Mouse (Mus musculus): ENCODE measurements at regions not wholly inside any gene's neighbourhood (a gene's known extent, or its start where the extent isn't known, plus 50 kb on each side); places are given as distances from the start of the nearest gene placed in this dataset.
A peak's percentile ranks its signal among the peaks of the same experiment; 100 is the strongest.

GRCm38 (mm10) chr12:105092730-105093440, 52.9 kb upstream of the Tcl1b2 start:
- Histone ChIP-seq H3K27me3 (ENCODE audit: control insufficient read depth, insufficient read depth, low read depth, low read length) (no peaks in the 10 kb centered on the region), H3K9ac (ENCODE audit: low read depth, low read length) (no peak overlapping the region), H3K27ac (ENCODE audit: low read length) (peak overlapping the region; percentile 55), H3K4me3 (ENCODE audit: low read depth, low read length) (no peak overlapping the region), H3K9me3 (replicated peaks; ENCODE audit: control insufficient read depth, low read length, poor library complexity, severe bottlenecking) (no peaks in the 10 kb centered on the region), H3K4me2 (ENCODE audit: low read length) (no peak overlapping the region), H3K36me3 (ENCODE audit: control insufficient read depth, insufficient read depth, low read length) (no peaks in the 10 kb centered on the region), H3K4me1 (ENCODE audit: control insufficient read depth, insufficient read depth, low read length) (peaks cover 18% of the 10 kb centered on the region)
- no peak for ATAC-seq
- WGBS: 48% methylated on average over 9 of the region's 9 CpGs

GRCm38 (mm10) chr12:105093509-105093908, 52.3 kb upstream of the Tcl1b2 start:
- no peak overlapping the region for H3K9ac ChIP-seq (ENCODE audit: low read depth, low read length)
- no peak overlapping the region for H3K4me3 ChIP-seq (ENCODE audit: low read depth, low read length)
- ATAC-seq: peak; percentile 61; the same call in 1 of the 2 replicates
- no peak overlapping the region for H3K4me2 ChIP-seq (ENCODE audit: low read length)
- WGBS: 16% methylated on average over 6 of the region's 6 CpGs
- no peaks in the 10 kb centered on the region for H3K27me3 ChIP-seq (ENCODE audit: control insufficient read depth, insufficient read depth, low read depth, low read length)
- H3K9me3 ChIP-seq (replicated peaks; ENCODE audit: control insufficient read depth, low read length, poor library complexity, severe bottlenecking): no peaks in the 10 kb centered on the region
- H3K4me1 ChIP-seq (ENCODE audit: control insufficient read depth, insufficient read depth, low read length): peaks cover 18% of the 10 kb centered on the region
- H3K36me3 ChIP-seq (ENCODE audit: control insufficient read depth, insufficient read depth, low read length): no peaks in the 10 kb centered on the region
- H3K27ac ChIP-seq (ENCODE audit: low read length): peak overlapping the region; percentile 55

Measured in midbrain, embryonic 16.5 days (tissue).